Mouse (Mus musculus) brain, adult 2 months (tissue): Measurements from ENCODE around the gene Gm28051.
A peak's percentile ranks its signal among the peaks of the same experiment; 100 is the strongest.

ENCODE experiments used
- DNase-seq: peaks from one replicate; pipeline ENCODE4 v3.0.0; 2011; ENCODE audit warnings: low read depth, low spot score

Gm28051 gene

GRCm38 (mm10) chr12:102757689-102758402 is at the start of gene Gm28051, which contains the start of the genes Gon7 and Ubr7:
TSS of gene Gm28051 (minus strand) at chr12:102757765.
TSS of gene Gon7 (minus strand) at chr12:102757803.
TSS of gene Ubr7 (plus strand) at chr12:102757967.
- peak; percentile 99 for DNase-seq

- no peak for DNase-seq
Measured at GRCm38 (mm10) chr12:102799528-102799927, 42.0 kb upstream of the Gm28051 start.

GRCm38 (mm10) chr12:102787927-102788326 is 30.4 kb upstream of the Gm28051 start:
- no peak for DNase-seq

GRCm38 (mm10) chr12:102785593-102785985 is 28.0 kb upstream of the Gm28051 start:
- DNase-seq: peak; percentile 56

- no peak for DNase-seq
Measured at GRCm38 (mm10) chr12:102784899-102785592, 27.5 kb upstream of the Gm28051 start.

- peak; percentile 33 for DNase-seq
Measured at GRCm38 (mm10) chr12:102782841-102783240, 25.3 kb upstream of the Gm28051 start.

GRCm38 (mm10) chr12:102779452-102779851 is 21.9 kb upstream of the Gm28051 start:
- DNase-seq: peak; percentile 39

- DNase-seq: peak; percentile 51
Measured at GRCm38 (mm10) chr12:102778151-102778550, 20.6 kb upstream of the Gm28051 start.

GRCm38 (mm10) chr12:102776035-102776434 is 18.5 kb upstream of the Gm28051 start:
- no peak for DNase-seq

- no peak for DNase-seq
Measured at GRCm38 (mm10) chr12:102772676-102773075, 15.1 kb upstream of the Gm28051 start.

GRCm38 (mm10) chr12:102771601-102772000 is 14.0 kb upstream of the Gm28051 start:
- DNase-seq: no peak

- DNase-seq: no peak
Measured at GRCm38 (mm10) chr12:102769000-102769399, 11.4 kb upstream of the Gm28051 start.

GRCm38 (mm10) chr12:102763696-102764095 is 6.1 kb upstream of the Gm28051 start:
- DNase-seq: no peak

GRCm38 (mm10) chr12:102761668-102762067 is 4.1 kb upstream of the Gm28051 start:
- no peak for DNase-seq

- no peak for DNase-seq
Measured at GRCm38 (mm10) chr12:102758936-102759335, 1.4 kb upstream of the Gm28051 start.

GRCm38 (mm10) chr12:102758403-102758756 is 815 bp upstream of the Gm28051 start, which contains the start of gene Gm20604:
TSS of gene Gm20604 (minus strand) at chr12:102758672.
- DNase-seq: no peak

- no peak for DNase-seq
Measured at GRCm38 (mm10) chr12:102757055-102757688, 393 bp downstream of the Gm28051 start.

- DNase-seq: no peak
Measured at GRCm38 (mm10) chr12:102756304-102756703, 1.3 kb downstream of the Gm28051 start.

- no peak for DNase-seq
Measured at GRCm38 (mm10) chr12:102748256-102748655, 9.3 kb downstream of the Gm28051 start.

- no peak for DNase-seq
Measured at GRCm38 (mm10) chr12:102744839-102745238, 12.7 kb downstream of the Gm28051 start.

GRCm38 (mm10) chr12:102743589-102744574 is 13.7 kb downstream of the Gm28051 start, which contains the start of the genes Moap1 and Tmem251:
TSS of gene Moap1 (minus strand) at chr12:102743661.
TSS of gene Tmem251 (plus strand) at chr12:102743762.
- DNase-seq: peak; percentile 96
